In genomic region chr8:104539566-104539965, GRCm38 (mm10) we compare ENCODE assay signal across 19 mouse cellular contexts. TPM values are rescaled to one million over a fixed set of nuclear protein-coding genes. Genes with fewer than 3 reads are reported as not detected.
DNase-seq lines count a peak whose midpoint lies in the region; ATAC-seq lines count a peak whose summit lies in the region.
"Had no signal": no experiment of that assay in that cellular context is flagged by ENCODE, and none has a peak within 500 bp of the region (broad histone marks: within the 10 kb centered on the region; RNA-seq: fewer than 3 reads in every experiment).

No protein-coding gene starts in this region.

- H3K9me3 ChIP-seq in midbrain, embryonic 16.5 days (replicated peaks; ENCODE audit: control insufficient read depth, low read length, poor library complexity, severe bottlenecking): no peaks in the 10 kb centered on the region
- H3K9me3 ChIP-seq: forebrain, embryonic 15.5 days; G1E; heart, embryonic 13.5 days; hindbrain, embryonic 15.5 days; midbrain, embryonic 13.5 days had no signal

- H3K9ac ChIP-seq in midbrain, embryonic 16.5 days (ENCODE audit: low read depth, low read length): no peak overlapping the region
- H3K9ac ChIP-seq: forebrain, embryonic 15.5 days; heart, embryonic 13.5 days; hindbrain, embryonic 15.5 days; midbrain, embryonic 13.5 days had no signal

- H3K27me3 ChIP-seq in midbrain, embryonic 16.5 days (ENCODE audit: control insufficient read depth, insufficient read depth, low read depth, low read length): peaks cover 39% of the 10 kb centered on the region

- H3K27ac ChIP-seq in midbrain, embryonic 16.5 days (ENCODE audit: low read length): no peak overlapping the region
- H3K27ac ChIP-seq: forebrain, embryonic 15.5 days; heart, embryonic 13.5 days; hindbrain, embryonic 15.5 days; midbrain, embryonic 13.5 days had no signal

- H3K36me3 ChIP-seq in midbrain, embryonic 16.5 days (ENCODE audit: control insufficient read depth, insufficient read depth, low read length): no peaks in the 10 kb centered on the region
- H3K36me3 ChIP-seq: forebrain, embryonic 15.5 days; G1E; heart, embryonic 13.5 days; hindbrain, embryonic 15.5 days; midbrain, embryonic 13.5 days had no signal

- H3K4me3 ChIP-seq in midbrain, embryonic 16.5 days (ENCODE audit: low read depth, low read length): no peak overlapping the region
- H3K4me3 ChIP-seq: forebrain, embryonic 15.5 days; heart, embryonic 13.5 days had no signal

- ATAC-seq in cerebellum, adult (ENCODE audit: insufficient number of reproducible peaks, low FRiP score, low TSS enrichment): no peak
- no peak for ATAC-seq in midbrain, embryonic 16.5 days
- ATAC-seq: lung, postnatal 0 days; midbrain, embryonic 13.5 days had no signal

- 96% methylated on average over 2 of the region's 2 CpGs for WGBS in midbrain, embryonic 16.5 days

- H3K4me1 ChIP-seq in midbrain, embryonic 16.5 days (ENCODE audit: control insufficient read depth, insufficient read depth, low read length): peaks cover 10% of the 10 kb centered on the region; the same call in 1 of the 2 replicates

- peak; percentile 58 for DNase-seq in cerebellum, adult 9-11 months
- peak; percentile 74 for DNase-seq in right cerebral cortex, adult 18-20 months
- DNase-seq in right cerebral cortex, postnatal 4 days: no peak
- DNase-seq in cerebellum, postnatal 25 days: peak; percentile 32 to 47
- peak; percentile 52 for DNase-seq in right cerebral cortex, postnatal 25 days
- no peak for DNase-seq in urinary bladder, postnatal 4 days (ENCODE audit: low spot score in 2 of 2)
- DNase-seq: B cell, adult 2 months; gastrocnemius, postnatal 10 days; kidney, adult 8-10 months; thymus, postnatal 25 days had no signal

- H3K4me2 ChIP-seq in midbrain, embryonic 16.5 days (ENCODE audit: low read length): no peak overlapping the region
- H3K4me2 ChIP-seq: heart, embryonic 13.5 days; liver, embryonic 11.5 days had no signal

RNA-seq across cellular contexts. Expression of gene Car7, which starts 5.1 kb away (rescaled TPM):
- 3.5 and 4.6 TPM in 2 replicates for polyA plus RNA-seq in midbrain, embryonic 16.5 days (2015; fragmentation: Nextera tagmentation; extraction: Ambion mirVana)

RNA-seq across cellular contexts. Expression of gene Nae1, which starts 5.1 kb away (rescaled TPM):
- polyA plus RNA-seq in midbrain, embryonic 16.5 days (2015; fragmentation: Nextera tagmentation; extraction: Ambion mirVana): 106 and 110 TPM in 2 replicates

RNA-seq across cellular contexts. Expression of gene Terb1, which starts 29.9 kb away (rescaled TPM):
- polyA plus RNA-seq in midbrain, embryonic 16.5 days (2015; fragmentation: Nextera tagmentation; extraction: Ambion mirVana): 0.70 and 0.81 TPM in 2 replicates
- polyA plus RNA-seq: G1E had no signal

RNA-seq across cellular contexts. Expression of gene Pdp2, which starts 51.7 kb away (rescaled TPM):
- 23.5 and 25.7 TPM in 2 replicates for polyA plus RNA-seq in midbrain, embryonic 16.5 days (2015; fragmentation: Nextera tagmentation; extraction: Ambion mirVana)

Comparison
In these comparisons a context has a peak if more than half of its experiments do, and no peak if none do; other contexts are left out.
1. DNase-seq: peak in cerebellum, adult 9-11 months (single experiment), right cerebral cortex, adult 18-20 months (single experiment), cerebellum, postnatal 25 days (2 of 2) and right cerebral cortex, postnatal 25 days (single experiment); none in right cerebral cortex, postnatal 4 days (single experiment) and urinary bladder, postnatal 4 days (0 of 2).